Mouse (Mus musculus): Measurements from ENCODE around the gene Gm44579.

The Gm44579 gene

DNA sequence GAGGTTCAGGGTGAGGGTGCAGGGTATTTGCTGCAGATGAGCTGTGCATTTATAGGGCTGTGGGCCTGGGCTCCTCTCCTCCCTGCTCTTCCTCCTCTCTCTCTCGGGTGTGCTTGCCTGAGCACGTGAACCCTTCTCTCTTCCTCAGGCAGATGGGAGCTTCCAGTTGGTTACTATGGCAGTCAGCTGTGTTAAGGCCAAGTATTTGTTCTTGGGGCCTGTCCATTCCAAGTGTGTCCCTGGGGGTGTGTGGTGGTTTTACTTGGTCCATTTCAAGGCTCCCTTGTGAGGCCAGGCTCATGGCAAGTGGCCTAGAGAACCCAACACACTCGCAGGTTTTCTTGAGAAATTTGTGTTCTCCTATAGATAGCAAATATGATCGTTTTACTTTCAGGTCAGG, at the start of gene Gm44579, which contains the start of gene Olfr287:
TSS of gene Gm44579 (minus strand) at position 101 of the 400 bp plus-strand sequence.
TSS of gene Olfr287 (minus strand) at position 180 of the 400 bp plus-strand sequence.
- no peak for DNase-seq (ENCODE audit: low spot score in 2 of 2)

DNA sequence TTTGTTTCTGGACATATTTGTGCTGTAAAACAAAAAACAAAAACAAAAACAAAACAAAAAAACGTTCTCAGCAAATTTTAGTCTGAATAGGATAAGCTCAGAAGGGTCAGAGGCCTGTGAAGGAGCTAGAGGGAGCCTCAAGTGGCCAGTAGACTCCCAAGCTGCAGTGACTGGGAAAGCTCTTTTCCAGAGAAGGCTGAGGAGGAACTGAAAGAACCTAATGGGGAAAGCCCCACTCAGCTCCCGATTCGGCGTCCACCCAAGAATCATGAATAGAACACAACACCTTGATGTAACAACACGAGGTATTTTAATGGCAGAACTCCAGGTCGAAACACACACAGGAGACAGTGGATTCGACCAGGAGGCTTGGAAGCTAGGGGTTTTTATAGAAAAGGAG, 37.0 kb upstream of the Gm44579 start:
- DNase-seq (ENCODE audit: low spot score in 2 of 2), result no peak

DNA sequence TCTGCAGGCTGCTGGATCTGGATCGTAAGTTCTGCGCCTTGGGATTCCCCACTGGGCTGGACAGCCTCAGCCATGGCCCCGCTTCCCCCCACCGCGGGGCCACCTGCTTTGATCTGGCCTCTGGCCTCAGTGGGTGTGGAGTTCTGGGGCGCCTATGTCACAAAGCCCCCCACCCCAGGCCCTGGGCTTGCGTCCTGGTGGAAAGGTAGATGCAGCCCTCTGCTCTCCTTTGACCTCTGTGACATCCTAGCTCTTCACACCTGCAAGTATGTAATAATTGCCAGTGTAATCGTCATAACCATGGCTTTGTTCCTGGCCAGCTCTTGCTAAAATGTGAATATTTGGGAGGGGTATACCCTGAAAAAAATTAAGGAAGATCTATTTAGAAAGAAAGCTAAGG, 36.4 kb upstream of the Gm44579 start, which contains the start of gene H1fnt:
TSS of gene H1fnt (minus strand) at position 101 of the 400 bp plus-strand sequence.
- no peak for DNase-seq (ENCODE audit: low spot score in 2 of 2)

DNA sequence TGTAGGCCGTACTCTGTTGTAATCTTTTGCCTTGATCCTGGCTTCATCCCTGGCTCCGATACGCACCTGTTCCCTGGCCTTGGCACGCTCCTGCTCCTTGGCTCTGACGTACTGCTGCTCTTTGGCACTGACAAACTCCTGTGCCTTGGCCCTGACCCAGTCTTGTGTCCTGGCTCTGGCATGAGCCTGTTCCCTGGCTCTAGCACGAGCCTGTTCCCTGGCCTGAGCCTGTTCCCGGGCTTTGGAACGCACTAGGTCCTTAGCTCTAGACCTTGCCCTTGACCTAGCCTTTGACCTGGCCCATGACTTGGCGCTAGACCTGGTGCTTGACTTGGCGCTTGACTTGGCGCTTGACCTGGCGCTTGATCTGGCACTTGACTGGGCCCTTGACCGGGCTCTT, 35.5 kb upstream of the Gm44579 start:
- no peak for DNase-seq (ENCODE audit: low spot score in 2 of 2)

DNA sequence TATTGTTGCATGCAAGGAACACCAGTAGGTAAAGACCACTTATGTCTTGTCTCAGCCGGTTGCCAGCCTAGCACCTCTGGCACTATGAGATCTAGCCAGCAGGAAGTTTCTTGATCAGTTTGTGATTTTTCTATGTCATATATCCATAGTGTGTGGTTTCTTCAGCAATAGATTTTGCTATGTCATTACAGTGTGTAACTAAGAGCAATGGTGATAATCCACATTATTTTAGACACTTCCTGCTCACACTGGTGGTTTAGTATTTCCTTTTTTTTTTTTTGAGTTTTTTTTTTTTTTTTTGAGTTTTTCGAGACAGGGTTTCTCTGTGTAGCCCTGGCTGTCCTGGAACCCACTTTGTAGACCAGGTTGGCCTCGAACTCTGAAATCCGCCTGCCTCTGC, 14.7 kb upstream of the Gm44579 start:
- no peak for DNase-seq (ENCODE audit: low spot score in 2 of 2)

DNA sequence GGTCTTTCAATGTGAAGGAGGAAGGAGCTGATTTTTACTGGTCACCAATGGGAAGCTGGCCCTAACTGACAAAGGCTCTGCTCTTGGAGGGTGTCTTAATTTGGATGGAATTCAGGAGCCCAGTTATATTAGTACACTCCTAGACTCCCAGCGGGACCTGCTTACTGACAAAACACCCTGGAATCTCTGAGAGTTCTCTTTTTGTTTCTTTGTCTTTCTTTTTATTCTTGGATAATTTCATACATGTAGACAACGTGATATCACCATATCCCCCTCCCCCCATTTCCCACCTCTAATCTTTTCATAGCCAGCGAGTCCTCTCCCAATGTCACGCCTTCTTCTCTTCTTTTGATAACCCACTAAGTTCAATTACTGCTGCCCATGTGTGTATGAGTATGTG, 13.6 kb upstream of the Gm44579 start, which contains the start of gene Olfr286:
TSS of gene Olfr286 (minus strand) at position 101 of the 400 bp plus-strand sequence.
- no peak for DNase-seq (ENCODE audit: low spot score in 2 of 2)

DNA sequence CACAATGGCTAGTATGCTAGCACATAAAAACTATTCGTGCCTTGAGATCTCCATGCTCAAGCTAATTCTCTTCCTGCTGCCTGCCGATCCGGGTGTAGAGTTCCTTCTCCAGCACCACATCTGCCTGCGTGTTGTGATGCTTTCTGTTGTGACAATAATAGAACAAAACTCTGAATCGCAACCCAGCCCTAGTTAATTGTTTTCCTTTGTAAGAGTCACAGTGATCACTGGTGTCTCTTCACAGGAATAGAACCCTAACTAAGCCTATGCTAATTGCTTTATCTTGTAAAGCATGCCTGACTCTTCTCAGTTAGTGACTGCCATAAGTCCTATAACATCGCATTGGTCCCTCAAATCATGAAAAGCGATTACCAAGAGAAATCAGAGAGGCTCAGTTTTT, 5.3 kb upstream of the Gm44579 start:
- DNase-seq (ENCODE audit: low spot score in 2 of 2), result no peak

DNA sequence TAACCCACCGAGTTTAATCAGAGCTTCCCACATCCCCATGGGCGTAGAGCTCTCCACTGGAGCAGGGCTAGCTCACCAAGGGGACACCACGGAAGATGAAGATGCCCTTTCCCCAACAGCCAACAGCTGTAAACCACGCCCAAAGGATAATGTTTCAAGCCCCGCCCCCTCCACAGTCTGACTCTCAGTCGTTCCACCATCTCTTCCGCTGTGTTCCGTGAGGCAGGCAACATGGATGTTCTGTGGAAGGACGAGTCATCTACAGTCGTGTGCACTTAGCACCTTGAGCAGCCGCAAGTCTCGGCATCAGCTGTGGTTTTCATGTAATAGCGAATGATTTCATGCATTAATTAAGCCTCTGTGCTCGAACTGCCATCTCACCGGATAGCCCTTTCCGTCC, 4.8 kb upstream of the Gm44579 start:
- no peak for DNase-seq (ENCODE audit: low spot score in 2 of 2)

DNA sequence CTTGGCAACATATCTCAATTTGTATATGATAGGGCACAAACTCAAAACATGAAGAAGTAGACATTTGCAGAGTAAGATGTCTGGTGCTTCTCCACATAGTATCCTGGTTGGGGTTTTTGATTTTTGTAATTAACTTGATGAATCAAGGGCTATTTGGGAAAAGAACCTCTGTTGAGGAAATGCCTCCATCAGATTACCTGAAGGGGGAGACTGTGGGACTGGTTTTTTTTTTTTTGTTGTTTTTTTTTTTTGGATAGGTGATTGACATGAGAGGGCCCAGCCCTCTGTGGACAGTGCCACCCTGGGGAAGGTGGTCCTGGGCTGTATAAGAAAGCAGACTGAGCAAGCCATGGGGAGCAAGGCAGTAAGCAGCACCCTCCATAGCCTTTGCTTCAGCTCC, 1.6 kb upstream of the Gm44579 start:
- no peak for DNase-seq (ENCODE audit: low spot score in 2 of 2)

DNA sequence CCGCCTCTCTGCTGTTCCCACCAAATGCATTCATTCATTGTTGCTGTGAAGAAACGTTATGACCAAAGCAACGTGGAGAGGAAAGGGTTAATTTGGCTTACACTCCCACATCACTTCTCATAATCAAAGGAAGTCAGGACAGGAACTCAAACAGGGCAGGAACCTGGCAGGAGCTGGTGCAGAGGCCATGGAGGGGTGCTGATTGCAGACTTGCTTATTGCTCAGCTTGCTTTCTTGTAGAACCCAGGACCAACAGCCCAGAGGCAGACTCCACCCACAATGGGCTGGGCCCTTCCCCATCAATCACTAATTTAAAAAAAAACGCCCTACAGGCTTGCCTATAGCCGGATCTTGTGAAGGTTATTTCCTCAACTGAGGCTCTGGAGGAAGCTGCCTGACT, 6.6 kb downstream of the Gm44579 start:
- DNase-seq (ENCODE audit: low spot score in 2 of 2), result no peak

DNA sequence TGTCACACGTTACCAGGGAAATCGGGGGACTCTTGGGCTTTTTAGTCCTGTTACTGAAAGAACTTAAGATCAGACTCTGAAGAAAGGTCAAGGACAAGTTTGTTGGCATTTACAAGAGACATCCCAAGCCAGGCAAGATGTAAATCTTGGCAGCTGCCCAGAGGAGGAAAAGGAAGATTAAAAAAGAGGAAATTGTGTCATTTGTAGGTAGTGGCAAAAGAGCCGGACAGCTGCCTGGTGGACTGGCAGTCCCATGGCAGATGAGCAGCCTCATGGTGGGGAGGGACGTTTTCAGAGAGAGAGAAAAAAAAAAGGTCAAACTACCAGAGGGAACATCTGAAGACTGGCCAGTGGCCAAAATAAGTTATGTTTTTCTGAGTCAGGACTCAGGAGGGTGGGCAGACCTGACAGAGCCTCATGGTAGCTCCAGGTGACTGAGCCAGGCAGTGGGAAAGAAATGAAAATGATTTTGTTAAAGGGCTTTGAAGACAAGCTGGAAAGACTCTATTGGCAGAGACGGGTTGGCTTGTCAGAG, 7.4 kb downstream of the Gm44579 start:
- no peak for DNase-seq (ENCODE audit: low spot score in 2 of 2)

DNA sequence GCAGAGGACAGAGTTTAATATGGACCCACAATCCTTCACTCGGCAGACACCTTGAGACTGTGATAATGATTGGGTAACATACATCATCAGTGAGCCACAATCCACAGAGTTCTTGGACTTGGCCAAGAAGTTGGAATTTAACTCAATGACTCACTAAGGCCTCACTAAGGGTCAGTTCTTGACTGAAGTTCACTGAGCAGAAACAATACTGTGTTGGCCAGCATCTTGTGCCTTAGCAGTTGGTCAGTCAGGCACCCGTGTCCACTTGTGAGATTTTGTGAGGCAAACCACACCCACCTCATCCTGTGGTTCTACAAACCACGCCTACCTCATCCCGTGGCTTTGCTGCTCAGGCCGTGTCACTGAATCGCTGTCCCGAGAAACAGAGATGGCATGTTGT, 11.1 kb downstream of the Gm44579 start:
- DNase-seq (ENCODE audit: low spot score in 2 of 2), result no peak

DNA sequence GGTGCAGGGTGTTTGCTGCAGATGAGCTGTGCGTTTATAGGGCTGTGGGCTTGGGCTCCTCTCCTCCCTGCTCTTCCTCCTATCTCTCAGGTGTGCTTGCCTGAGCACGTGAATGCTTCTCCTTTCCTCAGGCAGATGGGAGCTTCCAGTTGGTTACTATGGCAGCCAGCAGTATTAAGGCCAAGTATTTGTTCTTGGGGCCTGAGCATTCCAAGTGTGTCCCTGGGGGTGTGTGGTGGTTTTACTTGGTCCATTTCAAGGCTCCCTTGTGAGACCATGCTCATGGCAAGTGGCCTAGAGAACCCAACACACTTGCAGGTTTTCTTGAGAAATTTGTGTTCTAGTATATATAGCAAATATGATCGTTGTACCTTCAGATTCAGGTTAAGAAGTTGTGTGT, 25.3 kb downstream of the Gm44579 start, which contains the start of gene Olfr288:
TSS of gene Olfr288 (minus strand) at position 101 of the 400 bp plus-strand sequence.
- DNase-seq (ENCODE audit: low spot score in 2 of 2), result no peak

DNA sequence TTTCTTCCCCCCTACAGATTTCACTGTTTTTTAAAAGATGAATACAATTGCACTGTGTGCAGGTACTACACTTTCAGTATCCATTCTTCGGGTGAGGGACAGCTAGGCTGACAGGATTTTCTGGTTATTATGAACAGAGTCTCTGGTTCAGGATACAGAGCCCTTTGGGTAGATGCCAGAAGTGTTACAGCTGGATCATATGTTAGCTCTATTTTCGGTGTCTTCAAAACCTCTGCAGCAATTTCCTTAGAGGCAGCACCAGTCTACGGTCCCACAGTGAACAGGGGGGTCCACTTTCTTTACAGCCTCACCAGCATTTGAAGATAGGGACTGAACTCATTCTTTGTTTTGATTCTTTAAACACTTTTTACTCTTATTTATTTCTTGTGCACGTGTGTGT, 36.3 kb downstream of the Gm44579 start:
- DNase-seq (ENCODE audit: low spot score in 2 of 2), result no peak

DNA sequence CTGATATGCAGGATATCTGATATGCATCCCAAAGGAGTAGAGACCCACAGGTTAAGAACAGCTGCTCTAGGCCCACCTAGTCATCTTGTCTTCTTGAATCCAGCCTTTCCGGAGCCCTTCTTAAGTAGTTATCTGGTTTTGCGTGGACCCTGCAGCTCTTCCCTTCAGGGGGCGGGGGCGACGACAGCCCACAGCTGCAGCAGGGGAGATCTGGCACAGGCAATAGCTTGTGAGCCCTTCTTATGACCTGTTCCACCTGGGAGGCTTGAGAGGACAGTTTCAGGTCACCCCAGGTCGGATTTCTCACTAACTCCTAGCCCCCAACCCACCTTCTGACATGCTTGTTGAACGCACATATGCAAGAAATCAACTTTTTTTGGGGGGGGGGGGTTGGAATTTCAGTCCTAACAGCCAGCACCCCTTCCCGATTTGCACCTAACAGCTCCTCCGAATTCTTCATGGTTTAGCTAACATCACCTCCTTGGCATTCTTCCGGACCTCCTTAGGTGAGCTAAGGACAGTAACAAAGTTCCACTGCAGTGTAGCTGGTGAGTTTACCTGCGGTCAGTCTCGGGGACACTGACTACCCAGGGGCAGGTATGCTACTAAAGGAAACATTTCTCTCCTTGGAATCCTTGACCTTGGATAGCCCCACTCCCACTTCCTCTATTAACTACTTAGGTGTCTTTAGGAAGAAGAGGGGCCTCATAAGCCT, 38.8 kb downstream of the Gm44579 start:
- DNase-seq (ENCODE audit: low spot score in 2 of 2), result no peak

DNA sequence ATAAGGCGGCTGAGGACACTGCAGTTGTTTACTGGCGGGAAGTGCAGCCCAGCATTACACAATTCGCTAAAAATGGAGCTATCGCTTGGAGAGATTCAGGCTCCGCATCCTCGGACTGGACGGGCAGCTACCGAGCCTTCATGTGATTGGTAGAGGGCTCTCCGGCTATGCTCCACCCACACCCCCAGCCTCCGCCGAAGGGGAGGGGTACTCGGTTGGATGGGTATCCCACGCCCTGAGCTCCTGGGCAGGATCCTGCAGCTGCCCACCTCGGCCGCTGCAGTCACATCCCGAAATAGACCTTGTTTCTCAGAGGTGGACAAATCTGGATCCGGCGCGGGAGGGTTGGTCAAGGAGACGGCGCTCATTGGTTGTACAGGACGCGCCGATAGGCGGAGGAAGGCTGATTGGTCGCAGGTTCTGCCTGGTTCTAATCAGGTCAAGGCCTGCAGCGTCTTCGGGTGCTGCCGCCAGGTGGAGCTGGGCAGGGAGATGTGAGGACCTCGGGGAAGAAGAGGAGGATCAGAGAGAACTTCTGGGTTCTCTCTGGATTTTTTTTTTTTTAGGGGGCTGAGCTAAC, 39.6 kb downstream of the Gm44579 start:
- DNase-seq (ENCODE audit: low spot score in 2 of 2), result peak; percentile 87

DNA sequence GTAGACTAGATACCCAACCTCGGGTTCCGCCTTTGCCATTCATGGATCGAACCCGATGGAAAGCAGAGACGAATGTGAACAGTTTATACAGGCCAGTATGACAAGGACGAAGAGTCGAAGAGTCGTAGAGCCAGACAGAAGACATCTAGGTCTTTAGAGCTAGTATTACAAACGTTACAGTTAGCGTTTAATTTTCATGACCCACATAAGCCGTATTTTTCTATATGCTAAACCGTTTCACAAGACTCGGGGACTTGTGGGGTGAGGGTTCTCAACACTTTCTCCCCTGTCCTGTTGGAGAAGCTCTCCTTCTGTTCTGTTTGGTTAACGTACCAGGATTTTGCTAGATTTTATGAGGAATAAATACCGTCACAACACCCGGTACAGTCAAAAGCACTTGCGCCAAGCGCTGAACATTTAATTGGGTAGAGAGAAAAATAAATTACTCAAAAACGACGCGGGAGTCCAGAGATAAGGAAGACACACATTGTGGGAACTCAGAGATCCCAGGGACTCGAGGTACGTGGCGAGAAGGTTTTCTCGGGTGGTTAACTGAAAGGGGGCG, 40.1 kb downstream of the Gm44579 start:
- DNase-seq (ENCODE audit: low spot score in 2 of 2), result no peak

DNA sequence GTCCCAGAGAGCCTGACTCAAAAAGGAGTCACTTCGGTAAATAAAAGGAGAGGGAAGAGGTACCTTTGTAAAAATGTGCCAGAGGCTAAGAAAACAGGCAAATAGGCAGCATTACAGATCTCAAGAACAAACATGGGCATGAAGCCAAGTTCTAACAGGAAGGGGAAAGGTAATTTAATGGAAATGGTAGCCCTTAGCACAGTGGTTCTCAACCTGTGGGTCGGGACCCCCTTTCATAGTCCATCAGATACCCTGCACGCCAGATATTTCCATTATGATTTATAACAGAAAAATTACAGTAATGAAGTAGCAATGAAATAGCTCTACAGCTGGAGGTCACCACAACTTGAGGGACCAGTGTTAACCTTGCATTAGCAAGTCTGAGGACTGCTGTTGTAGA, 43.5 kb downstream of the Gm44579 start:
- DNase-seq (ENCODE audit: low spot score in 2 of 2), result no peak

DNA sequence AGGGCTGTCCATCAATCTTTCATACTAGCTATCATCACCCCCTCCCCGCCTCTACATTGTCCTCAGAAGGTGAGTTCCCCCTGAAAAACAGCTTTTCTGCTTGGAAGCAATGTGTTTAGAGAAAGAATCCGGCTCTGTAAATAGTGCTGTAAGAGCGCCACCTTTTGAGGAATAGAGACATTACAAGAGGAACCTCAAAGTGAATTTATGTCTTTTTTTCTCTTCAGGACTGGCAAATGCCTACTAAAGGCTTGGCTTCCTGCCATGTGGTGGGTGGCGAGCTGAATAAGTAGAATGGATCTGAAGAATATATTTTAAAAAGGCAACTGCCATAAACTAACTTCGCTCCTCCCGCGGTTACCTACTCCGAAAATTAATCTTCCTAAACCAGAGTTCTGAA, 47.0 kb downstream of the Gm44579 start:
- peak; percentile 53 to 66 for DNase-seq (ENCODE audit: low spot score in 2 of 2)

DNA sequence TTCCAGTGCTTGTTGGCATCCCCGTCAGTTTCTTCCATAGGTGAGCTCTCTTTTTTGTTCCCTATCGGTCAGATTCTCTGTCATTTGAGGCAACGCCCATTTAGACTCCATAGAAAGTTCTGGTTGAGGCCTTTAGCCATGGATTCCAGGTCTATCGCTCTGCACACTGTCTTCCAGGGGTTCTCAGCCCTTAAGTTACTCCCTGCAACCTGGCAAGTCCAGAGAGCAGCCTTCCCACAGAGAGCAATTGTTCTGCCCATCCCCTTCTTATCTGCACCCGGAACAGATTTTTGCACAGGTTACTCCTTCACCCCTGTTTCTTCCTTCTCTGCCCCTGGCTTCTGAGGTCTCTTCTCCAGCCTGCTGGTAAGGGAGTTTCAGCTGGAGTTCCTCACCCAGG, 48.7 kb downstream of the Gm44579 start:
- no peak for DNase-seq (ENCODE audit: low spot score in 2 of 2)

DNA sequence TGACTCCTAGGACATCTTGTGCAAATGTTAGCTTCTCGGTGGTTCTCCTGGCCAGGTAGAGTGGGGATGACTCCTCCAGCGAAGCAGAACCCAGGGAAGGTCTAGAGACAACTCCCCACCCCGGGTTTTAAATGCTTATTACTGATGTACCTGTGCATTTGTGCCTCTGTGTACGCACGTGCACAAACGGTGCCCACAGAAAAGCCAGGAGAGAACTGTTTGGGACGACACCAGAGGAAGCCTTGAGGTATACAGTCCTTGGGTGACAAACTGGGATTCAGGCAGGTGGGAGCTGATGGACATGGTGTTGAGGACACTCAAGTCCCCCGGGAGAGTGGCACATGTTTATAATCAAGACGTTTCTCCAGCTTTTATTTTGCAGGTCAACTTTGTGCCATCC, 49.9 kb downstream of the Gm44579 start:
- no peak for DNase-seq (ENCODE audit: low spot score in 2 of 2)

DNA sequence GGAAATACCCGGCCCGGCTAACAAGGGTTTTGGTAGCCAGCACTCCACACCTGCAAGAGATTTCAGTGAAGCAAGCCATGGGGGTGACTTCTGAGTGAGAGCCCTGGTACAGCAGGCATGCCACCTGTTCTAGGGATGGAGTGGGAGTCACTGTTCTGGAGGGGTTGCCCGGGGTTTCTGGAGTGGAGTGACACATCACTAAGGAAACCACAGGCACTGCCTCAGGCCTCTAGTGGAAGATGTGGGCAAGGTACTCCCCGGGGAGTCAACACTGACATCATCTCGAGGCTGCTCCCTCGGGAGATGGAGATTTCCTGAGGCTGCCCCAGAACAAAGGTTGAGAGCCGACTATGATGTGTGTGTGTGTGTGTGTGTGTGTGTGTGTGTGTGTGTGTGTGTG, 50.4 kb downstream of the Gm44579 start:
- DNase-seq (ENCODE audit: low spot score in 2 of 2), result peak; percentile 31 to 45

DNA sequence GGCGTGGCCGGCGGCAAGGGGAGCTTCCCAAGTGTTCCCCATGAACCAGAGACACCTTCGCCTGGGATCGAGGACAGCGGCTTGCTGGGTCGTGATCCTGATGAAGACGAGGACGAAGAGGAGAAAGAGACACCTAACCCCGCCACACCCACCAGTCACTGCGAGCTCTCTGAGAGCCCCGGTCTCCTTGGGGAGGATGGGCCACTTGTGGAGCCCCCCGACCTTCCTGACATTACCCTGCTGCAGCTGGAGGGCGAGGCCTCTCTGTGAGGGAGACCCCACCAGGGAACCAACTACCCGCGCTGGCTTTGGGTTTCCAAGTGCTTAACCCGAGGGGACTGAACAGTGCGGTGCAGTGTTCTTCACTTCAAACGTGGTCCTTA, 52.2 kb downstream of the Gm44579 start:
- DNase-seq (ENCODE audit: low spot score in 2 of 2), result no peak

All from frontal cortex, postnatal 25 days (tissue).